Mouse (Mus musculus): ENCODE measurements at regions not wholly inside any gene's neighbourhood (a gene's known extent, or its start where the extent isn't known, plus 50 kb on each side); places are given as distances from the start of the nearest gene placed in this dataset.

DNA sequence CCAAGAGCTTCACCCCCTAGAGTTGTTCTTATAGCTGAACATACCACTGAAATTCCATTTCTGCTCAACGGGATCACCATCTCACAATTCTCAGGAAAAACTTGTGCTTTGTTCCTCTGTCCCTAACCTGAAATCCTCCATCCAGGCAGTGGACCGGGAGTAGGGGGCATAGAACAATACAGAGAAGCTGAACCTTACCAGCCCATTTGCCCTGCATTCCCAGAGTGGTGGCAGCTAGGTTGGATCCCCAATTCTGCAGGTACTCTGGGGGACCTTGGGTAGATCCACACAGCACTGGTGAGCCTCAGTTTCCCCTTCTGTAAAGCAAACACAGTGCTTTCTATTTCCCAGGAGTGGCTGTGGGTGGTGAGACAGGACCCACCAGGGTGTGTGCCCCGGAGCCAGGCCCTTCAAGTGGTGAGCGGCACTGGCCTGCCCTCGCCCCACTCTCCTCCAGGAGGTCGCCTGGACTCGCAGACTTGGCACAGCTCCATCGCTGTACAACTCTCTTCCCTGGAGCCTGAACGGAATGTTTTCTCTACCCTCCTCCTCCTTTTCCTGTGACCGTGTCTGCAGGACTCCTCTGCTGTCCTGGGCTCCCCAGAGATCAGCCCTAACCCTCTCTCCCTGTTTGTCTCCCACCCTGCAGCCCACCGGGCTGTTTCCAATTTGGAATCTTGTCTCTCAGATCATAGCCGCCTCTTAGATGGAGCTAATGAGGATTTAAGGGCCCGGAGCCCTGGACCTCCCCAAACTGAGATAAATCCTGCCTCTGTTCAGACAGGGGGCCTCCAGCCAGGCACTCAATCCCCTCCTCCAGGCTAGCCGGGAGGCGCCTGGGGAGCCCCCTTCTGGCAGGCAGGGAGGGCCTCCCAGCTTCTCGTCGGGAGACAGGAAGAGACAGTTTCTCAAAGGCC is 52.3 kb upstream of the Cux1 start:
- DNase-seq = peak; percentile 39

DNA sequence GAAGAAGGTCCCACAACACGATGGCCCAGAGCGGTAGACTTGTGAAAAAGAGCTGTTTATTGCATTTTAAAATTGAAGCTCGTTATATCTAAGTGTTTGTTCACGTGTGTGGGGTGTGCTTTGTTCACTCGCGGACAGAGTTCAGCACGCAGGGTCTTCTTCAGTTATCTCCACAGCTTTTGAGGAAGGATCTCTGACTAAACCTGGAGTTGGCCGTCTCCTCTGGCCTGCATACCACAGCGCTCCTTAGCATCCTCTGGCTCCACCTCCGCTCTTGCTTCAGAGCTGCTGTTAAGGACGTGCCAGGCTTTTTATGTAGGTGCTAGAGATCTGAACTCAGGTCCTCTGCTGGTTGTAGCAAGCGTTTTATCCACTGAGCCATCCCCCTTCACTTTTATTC is 52.9 kb upstream of the Cux1 start:
- no peak for DNase-seq

DNA sequence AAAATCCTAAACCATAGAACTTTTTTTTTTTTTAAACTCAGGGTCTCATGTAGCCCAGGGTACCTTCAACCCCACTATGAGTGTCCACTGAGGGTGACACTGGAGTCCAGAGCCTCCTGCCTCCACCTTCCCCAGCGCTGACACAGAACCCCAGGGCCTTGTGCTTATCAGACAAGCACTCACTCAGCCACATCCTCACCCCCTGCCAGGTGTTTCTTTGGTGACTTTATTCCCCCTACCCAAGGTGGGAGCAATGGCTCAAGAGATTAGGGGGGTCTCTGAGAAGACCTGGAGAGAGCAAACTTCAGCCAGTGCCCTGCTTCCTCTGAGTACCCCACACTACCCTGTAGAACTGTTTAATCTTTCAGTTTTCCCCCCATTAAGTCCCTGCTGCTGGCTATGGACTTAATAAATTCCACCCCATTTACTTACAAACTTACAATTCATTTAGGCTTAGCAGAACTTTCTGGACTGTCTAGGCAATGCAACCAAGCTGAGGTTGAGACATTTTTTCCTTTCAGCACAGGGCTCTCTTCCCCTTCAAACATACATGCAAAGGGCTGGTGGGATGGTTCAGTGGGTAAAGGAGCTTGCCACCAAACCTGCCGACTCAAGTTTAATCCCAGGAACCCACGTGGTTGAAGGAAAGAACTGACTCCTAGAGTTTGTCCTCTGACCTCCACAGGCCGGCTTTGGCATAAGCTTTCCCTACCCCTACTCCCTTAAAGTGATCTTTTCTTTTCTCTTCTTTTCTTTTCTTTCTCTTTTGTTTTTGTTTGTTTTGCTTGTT is 54.2 kb upstream of the Cux1 start:
- no peak for DNase-seq

DNA sequence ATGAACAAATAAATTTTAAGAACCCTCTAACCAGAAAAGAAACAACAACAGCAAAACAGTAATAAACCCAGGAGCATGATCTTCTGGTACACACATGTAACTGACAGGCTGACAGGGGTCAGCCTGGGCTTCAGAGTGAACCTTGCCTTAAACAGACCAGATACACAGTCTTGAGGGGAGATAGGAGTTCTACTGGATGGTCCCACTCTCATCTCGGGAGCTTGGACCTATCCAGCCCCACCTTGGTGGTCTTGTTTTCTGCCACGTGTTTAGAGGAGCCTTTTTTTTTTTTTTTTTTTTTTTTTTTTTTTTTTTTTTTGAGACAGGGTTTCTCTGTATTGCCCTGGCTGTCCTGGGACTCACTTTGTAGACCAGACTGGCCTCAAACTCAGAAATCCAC is 54.9 kb upstream of the Cux1 start:
- DNase-seq = no peak

DNA sequence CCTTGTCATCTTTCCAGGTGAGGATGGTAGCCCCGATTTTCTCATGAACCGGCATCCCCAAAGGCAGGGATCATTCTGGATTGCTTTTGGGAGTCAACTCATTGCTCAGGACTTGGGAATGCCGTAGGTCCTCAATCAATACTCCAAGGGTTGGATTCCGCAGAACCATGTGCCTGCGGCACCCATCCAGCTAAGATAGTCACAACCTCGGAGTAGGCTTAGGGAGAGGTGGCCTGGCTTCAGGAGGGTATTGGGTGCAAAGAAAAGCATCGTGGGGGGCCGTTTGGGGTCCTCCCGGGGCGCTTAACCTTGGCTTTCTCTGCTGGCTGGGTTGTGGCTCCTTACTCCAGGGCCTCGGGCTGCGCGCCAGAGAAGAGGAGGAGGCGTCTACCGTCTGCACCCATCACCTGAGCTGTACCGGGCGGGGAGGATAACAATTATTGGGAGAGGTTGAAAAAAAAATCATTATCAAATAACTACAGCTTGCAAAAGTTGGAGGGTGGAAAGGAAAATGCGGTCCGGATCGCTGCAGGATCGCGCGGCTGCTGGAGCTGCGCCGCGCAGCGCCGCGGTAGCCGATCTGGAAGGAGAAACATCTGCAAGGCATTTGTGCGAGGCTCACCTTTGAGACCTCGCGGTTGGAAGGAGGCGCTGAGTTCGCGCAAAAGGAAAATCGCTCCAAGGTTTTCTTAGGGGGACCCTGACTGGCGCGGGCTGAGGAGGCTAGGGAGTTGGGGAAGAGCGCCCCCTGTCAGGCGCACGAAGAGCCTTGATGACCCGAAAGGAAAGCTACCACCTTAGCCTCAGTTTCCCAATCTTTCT is 55.6 kb upstream of the Cux1 start:
- DNase-seq = peak; percentile 84

DNA sequence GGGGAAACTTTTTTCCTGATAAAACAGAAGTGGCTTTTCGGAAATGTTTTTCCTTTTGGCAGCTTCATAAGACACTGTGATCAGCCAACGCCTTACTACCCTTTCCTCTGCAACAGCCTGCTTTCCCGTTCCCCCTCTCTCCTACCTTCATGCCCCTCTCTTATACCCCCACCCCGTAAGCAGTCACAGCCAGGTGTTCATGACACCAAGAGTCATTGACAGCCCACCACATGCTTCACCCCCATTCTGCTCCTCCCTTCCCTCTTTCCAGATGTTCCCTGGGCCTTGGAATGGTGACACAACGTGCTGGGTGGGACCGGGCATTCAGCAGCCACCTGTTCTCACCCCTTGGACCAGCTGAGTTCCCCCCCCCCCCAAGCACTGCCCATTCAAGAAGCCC is 56.5 kb upstream of the Cux1 start:
- no peak for DNase-seq

DNA sequence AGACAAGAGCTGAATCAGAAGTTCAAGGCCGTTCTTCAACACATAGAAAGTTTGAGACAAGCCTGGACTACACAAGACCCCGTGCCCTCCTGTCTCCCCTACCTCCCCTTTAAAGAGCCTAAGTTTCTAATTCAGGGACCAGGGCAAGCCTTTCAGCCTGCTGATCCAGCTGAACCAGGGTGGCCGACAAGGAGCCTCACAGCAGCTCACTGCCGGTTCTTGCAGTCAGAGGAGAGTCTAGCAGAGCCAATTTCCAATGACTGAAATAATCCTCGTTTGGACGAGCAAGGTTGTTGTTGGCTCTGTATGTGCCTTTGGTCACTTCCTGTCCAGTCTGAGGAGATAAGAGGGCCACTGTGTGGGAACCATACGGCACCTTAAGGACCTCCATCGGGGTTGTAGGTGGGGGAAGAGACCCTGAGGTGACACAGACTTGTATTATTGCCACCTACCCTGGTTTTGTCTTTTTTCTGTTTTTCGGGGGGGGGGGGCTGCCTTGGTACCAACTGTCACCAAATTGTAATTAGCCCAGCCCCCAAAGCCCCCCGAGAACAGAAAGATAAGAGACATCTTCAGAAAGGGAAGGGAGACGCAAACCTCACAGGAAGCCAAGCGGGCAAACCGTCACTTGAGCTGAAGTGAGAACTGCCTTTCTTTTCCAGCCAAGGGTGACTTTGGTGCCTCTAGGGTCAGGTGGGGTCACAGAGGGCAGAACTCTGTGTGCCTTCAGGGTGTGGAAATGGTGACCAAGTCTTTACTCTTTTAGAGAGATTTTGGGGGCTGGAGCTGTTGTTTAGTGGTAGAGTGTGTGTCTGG is 58.1 kb upstream of the Cux1 start:
- no peak for DNase-seq

DNA sequence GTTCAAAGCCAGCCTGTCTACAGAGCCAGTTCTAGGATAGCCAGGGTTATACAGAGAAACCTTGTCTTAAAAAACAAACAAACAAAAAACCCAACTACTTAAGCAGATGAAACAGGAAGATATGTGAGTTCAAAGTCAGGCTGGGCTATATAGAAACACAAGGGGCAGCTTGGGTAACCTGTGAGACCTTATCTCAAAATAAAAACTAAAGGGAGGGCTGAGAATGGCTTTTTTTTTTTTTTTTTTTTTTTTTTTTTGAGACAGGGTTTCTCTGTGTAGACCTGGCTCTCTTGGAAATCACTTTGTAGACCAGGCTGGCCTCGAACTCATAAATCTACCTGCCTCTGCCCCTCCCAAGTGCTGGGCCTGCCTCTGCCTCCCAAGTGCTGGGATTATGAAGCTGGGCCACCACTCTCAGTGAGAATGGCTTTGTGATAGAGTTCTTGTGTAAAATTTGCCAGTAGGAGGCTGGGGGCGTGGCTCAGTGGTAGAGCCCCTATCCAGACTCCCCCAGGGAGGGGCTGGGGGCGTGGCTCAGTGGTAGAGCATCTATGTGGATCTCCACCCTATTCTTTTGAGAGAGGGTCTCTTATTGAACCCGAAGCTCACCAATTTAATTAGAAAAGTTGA is 59.0 kb upstream of the Cux1 start:
- DNase-seq = no peak

DNA sequence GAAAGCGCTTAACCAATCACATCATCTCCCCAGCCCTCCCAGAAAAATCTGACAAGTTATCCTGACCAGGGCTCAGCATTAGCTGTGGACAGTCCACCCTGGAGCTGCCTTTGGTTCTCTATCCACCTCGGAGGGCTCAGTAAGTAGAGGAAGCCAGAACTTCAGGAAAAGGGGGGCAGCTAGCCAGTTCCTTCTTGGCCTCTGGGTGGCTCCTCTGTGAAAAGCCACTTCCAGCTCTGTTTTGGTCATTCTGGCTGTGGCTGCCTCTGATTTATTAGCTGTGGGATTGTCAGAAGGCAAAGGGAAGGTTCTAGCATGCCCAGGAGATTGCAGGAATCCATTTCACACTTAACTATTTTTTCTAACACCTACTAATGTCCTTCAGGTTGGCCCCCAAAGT is 59.6 kb upstream of the Cux1 start:
- peak; percentile 57 for DNase-seq

DNA sequence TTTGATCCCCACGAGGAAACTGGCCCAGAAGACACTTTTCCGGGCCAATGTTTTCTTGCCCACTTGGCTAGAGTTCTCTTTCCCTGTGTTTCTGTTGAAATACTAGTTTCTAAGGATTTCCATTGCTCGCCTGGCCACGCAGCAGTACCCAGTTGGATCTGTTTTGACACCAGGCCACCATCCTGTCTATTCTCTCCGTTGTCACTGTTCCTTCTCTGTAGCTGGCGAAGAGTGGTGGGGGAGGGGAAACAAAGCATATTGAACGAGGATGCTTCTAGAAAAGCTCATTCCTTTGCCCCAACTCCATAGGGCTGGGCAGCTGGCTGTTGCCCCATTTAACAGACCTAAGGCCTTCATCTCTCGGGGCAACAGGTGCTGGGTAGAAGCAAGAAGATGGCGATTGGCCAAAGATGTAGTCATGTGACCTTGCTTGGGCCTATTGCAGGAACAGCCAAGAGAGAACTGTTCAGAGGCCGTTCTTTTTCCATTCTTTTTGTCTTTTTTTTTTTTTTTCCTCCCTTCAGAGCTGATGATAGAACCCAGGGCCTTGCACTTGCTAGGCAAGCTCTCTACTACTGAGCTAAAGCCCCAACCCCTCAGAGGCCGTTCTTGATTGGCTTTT is 60.5 kb upstream of the Cux1 start:
- peak; percentile 63 for DNase-seq

DNA sequence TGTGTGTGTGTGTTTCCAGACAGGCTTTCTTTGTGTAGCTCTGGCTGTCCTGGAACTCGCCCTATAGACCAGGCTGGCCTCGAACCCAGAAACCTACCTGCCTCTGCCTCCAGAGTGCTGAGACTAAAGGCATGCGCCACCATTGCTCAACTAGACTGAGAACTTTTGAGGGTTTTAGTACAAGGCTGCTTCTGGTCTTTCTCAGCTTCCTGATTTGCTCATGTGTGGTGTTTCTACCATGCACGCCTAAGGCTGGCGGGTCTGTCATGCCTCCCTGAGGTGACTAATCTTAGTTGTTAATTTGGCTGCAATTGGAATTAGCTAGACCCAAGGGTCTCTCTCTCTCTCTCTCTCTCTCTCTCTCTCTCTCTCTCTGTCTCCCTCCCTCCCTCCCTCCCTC is 61.2 kb upstream of the Cux1 start:
- DNase-seq = no peak

DNA sequence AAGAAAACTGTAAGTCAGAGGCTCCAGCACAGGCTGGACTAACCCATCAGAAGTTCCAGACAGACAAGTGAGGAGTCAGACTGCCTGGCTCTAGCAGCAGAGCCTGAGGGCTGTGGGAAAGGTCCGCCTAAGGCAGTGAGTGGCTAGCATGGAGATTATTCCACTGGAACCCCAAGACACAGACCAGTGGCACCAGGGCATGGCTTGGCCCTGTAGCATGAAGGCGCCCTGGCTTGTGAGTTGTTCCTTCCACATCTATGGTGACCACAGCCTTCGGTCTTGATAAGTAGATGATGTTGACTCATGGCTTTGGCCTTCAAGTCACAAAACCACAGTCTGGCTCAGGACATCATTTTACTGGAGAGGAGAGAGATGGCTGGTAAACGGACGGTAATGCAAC is 60.7 kb upstream of the Myl10 start:
- DNase-seq = no peak

DNA sequence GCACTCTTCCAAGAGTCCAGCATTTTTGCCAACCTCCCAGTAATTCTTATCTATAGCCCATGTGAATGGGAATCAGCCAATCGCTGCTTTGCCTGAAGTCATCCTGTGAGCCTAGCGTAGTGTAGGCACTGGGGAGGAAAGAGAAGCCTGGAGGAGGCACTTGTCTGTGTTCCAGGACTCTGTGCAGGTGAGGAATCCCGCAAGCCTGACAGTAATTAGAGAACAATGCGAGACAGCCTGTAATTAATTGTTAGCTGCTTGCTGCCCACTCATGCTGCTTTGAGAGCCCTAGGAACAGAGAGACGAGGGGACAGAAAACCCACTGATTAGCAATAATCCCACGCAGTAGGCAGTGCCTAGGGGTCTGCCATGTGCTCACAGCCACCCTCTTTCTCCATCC is 59.0 kb upstream of the Myl10 start:
- DNase-seq = no peak

DNA sequence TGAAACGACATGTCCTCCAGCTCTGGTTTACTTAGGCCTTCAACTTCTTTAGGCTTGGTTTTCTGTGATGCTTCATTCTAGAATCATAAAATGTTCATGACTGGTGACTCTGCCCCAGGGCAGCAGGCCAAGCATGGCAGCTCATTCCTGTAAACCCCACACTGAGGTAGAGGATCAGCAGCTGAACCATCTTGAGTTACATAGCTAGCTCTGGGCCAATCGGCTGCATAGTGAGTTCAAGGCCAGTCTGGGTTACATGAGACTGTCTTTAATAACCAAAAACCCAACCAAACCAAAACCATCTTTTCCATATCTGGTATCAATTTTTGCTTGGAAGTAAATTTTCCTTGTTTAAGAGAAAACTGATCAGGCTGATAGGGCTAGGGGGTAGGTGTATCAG is 57.8 kb upstream of the Myl10 start:
- DNase-seq = no peak

DNA sequence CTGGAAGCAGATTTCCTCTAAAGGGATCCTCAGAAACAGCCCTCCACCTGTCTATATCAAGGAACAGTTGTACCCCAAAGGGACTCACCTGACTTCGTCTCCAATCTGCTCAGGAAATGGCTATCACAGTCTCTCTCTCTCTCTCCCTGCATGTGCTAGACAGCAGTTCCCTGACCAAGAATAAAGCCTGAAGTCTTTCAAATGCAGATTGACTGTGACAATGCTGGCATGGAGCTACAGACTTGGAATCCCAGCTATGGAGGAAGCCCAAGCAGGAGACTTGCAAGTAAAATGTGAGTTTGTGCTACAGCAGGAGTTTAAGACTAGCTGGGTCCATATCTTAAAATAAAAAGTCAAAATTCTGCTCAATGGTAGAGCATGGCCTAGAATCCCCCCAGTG is 56.5 kb upstream of the Myl10 start:
- DNase-seq = no peak

DNA sequence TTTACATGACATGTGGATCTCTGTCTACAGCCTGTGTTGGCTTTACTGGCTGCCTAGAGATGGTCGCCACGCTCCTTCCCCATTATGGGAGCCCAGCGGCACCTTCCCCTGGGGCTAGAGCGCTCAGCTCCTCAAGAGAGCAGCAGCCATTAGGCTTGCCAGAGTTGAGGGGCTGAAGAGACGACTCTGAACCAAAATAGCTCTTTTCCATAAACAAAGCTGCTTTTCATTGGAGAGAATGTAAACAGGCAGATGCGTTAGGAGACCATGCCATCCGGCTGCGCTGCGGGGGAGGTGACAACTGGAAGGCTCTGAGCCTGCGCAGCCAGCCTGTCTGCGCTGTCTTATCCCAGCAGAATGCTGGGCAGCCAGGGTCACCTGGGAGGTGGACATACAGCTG is 55.1 kb upstream of the Myl10 start:
- DNase-seq = no peak

DNA sequence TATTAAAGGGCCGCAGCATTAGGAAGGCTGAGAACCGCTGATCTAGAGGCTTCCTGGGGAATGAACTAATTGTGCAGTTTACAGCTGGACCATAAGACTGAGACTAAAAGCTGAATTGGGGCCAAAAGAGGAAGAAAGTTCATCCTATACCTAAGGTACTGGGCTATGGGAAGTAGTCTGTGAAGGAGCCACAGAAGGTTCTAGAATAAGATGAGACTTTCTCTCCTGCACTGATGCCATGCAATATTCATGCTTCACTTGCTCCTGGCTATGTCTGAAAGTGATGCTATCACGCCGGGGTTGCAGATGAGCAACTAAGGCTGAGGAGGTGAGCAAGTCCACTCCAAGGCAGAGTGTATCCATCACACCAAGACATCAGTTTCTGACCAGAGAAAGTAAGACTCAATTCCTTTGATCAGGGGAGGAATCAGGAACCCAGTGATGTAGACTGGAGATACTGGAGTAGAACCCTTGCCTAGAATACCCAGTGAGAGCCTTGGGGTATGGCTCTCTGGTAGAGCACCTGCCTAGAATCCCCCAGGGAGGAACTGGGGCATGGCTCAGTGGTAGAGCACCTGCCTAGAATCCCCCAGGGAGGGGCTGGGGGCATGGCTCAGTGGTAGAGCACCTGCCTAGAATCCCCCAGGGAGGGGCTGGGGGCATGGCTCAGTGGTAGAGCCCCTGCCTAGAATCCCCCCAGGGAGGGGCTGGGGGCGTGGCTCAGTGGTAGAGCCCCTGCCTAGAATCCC is 51.9 kb upstream of the Myl10 start:
- no peak for DNase-seq

DNA sequence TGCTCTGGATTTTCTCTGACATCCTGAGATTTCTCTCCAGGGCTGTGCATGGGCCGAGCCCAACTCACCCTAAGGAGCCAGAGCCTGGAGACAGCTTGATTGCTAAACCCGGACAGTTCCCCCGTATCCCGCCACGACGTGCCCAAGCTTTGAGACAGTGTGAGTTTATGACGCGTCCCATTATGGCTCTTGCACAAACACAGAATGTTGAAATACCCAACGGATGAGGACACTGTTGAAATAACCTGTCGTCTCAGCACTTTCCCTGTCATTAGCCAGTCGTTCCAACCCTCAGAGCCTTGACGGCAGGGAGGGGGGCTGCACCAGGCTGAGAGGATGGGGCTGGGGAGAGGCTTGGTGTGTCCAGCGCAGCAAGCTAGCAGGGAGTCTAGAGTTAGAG is 50.7 kb upstream of the Myl10 start:
- no peak for DNase-seq

Data from adrenal gland, postnatal 10 days (tissue).